Mouse (Mus musculus): Measurements from ENCODE around the gene Pkp4. TPM values are rescaled to one million over a fixed set of nuclear protein-coding genes. Genes with fewer than 3 reads are reported as not detected.

The Pkp4 gene
- polyA plus RNA-seq, 1 experiment, result 36.7 TPM

DNA sequence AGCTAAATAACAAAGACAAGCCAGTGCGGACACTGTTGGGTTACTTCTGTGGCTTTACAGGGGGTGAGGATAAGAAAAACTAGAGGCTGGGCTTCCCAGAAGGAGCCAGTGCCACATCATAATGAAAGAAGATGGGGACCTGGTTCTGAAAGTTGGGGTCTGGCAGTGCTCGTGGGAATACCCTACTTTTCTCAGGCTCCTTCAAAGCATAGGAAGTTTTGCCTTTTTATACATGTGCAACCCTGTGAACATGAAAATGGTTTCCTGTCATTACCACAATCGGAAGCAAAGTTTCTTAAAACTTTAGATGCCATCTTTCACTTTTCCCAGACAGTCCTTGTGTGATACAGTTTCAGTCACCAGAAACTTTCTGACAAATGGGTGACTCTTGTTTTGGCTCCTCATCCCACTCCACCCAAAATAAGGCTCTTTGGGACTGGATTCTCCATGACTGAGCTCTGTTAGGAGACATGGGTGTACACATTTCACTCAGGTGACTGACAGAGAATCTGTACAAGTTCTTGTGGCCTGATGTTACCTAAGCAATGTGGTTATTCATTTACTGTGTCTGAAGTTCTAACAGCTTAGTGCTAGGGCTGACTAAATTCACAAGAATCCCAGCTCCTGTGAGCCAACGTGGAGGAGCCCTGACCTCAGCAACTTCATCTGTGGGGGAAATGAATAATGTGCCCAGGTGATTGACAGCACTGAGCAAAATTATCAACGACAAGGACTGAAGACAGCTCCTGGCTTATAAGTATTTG lies 179.3 kb downstream of the Pkp4 start:
- no peak for TF ChIP-seq CTCF (IDR thresholded peaks at IDR 0.05; ENCODE audit: borderline replicate concordance, insufficient read depth, low read length)
- TF ChIP-seq POLR2A (IDR thresholded peaks at IDR 0.05; ENCODE audit: low read depth, low read length), result no peak
- Histone ChIP-seq H3K4me3 (ENCODE audit: insufficient read depth, low read length) (no peak overlapping the region), H3K27ac (ENCODE audit: insufficient read depth, low read length) (no peak overlapping the region), H3K4me1 (ENCODE audit: control insufficient read depth, insufficient read depth, low read length) (no peaks in the 10 kb centered on the region)

DNA sequence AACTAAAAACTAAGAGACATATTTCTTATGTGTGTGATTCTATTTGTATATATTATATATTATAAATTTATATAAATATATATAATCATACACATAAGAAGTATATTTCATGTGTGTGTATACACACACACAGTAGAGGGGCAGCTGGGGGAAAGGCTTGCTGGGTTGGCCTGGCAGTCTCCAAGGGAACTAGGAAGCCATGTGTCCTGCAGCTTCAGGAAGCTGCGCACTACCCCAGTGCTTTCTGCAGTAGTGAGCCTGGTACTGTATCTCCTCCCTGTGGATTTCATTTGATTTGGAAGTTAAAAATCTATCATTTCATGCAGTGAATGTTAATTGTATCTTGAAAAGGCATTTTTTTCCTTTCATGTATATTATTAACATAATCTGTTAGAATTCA lies 180.2 kb downstream of the Pkp4 start:
- no peak overlapping the region for H3K27ac ChIP-seq (ENCODE audit: insufficient read depth, low read length)
- no peaks in the 10 kb centered on the region for H3K4me1 ChIP-seq (ENCODE audit: control insufficient read depth, insufficient read depth, low read length)
- TF ChIP-seq POLR2A (IDR thresholded peaks at IDR 0.05; ENCODE audit: low read depth, low read length) (no peak), CTCF (IDR thresholded peaks at IDR 0.05; ENCODE audit: borderline replicate concordance, insufficient read depth, low read length) (no peak)
- H3K4me3 ChIP-seq (ENCODE audit: insufficient read depth, low read length), result no peak overlapping the region

DNA sequence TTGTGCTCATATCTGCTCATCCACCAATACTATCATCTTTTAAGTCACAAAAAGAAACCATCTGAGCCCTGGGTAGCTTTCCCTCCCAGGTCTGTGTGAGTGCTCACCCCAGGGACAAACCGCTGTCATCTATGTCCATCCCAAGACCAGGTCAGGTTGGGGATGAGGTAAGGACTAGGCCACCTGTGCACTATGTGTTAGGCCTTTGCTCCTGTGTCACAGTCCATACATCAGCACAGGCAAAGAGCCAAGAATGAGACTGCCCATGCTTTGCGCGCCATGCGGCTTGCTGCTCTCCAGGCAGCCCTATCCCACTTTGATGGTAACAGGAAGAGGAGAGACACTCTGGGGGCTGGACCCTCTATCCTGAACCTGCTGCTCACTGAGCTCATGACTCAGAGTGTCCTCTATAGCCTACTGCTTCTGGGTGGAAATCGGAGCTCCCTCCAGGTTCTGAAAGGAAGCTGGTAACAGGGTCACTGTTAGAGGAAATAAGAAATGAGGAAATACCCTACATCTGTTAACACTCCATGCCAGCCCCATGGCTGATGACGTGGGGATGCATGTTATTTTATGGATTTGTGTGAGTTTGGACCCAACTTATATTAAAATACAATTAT lies 182.1 kb downstream of the Pkp4 start:
- Histone ChIP-seq H3K4me3 (ENCODE audit: insufficient read depth, low read length) (no peak overlapping the region), H3K27ac (ENCODE audit: insufficient read depth, low read length) (no peak overlapping the region), H3K4me1 (ENCODE audit: control insufficient read depth, insufficient read depth, low read length) (no peaks in the 10 kb centered on the region)
- TF ChIP-seq POLR2A (IDR thresholded peaks at IDR 0.05; ENCODE audit: low read depth, low read length) (no peak), CTCF (IDR thresholded peaks at IDR 0.05; ENCODE audit: borderline replicate concordance, insufficient read depth, low read length) (no peak)

DNA sequence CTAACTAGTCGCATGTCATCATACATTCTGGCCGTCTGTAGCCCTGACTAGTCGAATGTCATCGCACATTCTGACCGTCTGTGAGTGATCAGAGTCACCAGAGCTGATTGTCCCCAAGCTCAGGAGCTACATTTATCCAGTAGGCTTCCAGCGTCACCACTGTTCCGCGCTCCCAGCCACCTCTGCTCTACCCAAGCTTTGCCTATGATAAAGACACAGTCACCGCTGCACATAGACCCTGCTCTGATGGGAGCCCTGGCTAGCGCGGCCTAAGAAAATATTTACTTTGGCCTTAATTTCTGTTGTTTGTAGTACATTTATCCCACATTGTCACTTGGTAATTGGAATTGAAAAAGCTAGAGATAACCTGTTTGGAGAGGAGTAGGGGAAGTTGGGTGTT lies 183.2 kb downstream of the Pkp4 start:
- no peak for TF ChIP-seq POLR2A (IDR thresholded peaks at IDR 0.05; ENCODE audit: low read depth, low read length)
- TF ChIP-seq CTCF (IDR thresholded peaks at IDR 0.05; ENCODE audit: borderline replicate concordance, insufficient read depth, low read length), result no peak
- no peak overlapping the region for H3K27ac ChIP-seq (ENCODE audit: insufficient read depth, low read length)
- no peaks in the 10 kb centered on the region for H3K4me1 ChIP-seq (ENCODE audit: control insufficient read depth, insufficient read depth, low read length)
- no peak overlapping the region for H3K4me3 ChIP-seq (ENCODE audit: insufficient read depth, low read length)

DNA sequence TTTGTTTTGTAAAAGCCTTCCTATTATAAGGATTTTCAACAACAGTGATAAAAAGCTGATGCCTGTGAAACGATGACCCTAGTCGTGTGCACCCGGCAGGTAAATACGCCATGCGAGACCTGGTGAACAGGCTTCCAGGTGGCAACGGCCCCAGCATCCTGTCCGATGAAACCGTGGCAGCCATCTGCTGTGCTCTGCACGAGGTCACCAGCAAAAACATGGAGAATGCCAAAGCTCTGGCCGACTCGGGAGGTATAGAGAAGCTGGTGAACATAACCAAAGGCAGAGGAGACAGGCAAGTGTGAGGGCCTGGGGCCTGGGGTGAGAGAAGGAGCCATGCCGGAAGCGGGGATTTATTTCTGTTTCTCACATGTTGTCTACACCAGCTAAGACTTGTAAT lies 184.0 kb downstream of the Pkp4 start:
- TF ChIP-seq POLR2A (IDR thresholded peaks at IDR 0.05; ENCODE audit: low read depth, low read length) (no peak), CTCF (IDR thresholded peaks at IDR 0.05; ENCODE audit: borderline replicate concordance, insufficient read depth, low read length) (no peak)
- Histone ChIP-seq H3K4me1 (ENCODE audit: control insufficient read depth, insufficient read depth, low read length) (no peaks in the 10 kb centered on the region), H3K27ac (ENCODE audit: insufficient read depth, low read length) (no peak overlapping the region), H3K4me3 (ENCODE audit: insufficient read depth, low read length) (no peak overlapping the region)

DNA sequence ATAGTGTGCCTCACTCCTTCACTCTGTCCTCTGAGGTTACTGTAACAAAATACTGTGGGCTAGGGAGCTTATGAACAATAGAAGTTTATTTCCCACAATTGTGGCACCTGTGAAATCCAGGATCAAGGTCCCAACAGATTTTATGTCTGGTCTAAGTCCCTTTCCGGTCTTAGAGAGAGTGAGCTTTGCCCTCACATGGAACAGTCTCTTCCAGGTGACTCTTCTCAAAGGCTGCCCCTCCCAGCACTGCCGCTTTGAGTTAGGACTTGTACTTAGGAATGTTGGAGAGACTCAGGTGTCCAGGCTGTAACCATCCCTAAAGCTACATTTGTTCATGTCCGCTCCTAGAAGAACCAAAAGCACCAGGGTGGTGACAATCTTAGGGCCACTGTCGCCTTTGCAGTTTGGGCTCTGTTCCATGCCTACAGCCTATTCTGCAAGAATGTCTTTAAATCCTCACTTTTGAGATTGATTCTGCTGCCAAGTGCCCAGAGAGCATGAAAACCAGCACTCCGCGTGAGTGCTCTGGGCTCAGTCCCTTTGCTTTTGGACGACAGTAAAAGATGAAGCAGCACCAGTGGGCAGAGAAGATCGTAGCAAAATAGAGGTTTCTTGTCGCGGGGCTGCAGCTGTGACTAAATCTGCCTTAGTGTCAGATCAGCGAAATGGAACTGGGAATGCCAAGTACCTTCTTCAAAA lies 184.6 kb downstream of the Pkp4 start:
- H3K4me3 ChIP-seq (ENCODE audit: insufficient read depth, low read length), result no peak overlapping the region
- H3K27ac ChIP-seq (ENCODE audit: insufficient read depth, low read length), result no peak overlapping the region
- TF ChIP-seq CTCF (IDR thresholded peaks at IDR 0.05; ENCODE audit: borderline replicate concordance, insufficient read depth, low read length) (no peak), POLR2A (IDR thresholded peaks at IDR 0.05; ENCODE audit: low read depth, low read length) (no peak)
- no peaks in the 10 kb centered on the region for H3K4me1 ChIP-seq (ENCODE audit: control insufficient read depth, insufficient read depth, low read length)

DNA sequence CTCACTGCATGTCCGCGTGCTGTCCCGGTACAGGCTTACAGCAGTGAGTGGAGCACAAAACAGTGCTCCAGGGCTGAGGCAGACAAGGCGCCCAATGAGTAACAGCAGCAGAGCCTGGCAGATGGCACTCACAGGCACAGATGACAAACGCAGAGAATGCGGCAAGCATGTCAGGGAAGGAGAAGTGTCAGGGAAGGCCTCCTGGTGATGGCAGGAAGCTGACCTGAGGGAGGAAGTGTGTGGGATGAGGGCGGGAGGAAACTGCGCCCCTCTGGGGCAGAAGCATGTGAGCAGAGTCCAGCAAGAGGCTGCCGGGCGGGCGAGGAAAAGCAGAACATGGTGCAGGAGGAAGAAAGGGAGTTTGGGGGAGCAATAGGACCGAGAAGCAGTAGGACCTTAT lies 185.8 kb downstream of the Pkp4 start:
- Histone ChIP-seq H3K4me1 (ENCODE audit: control insufficient read depth, insufficient read depth, low read length) (peaks cover 3% of the 10 kb centered on the region; the same call in 1 of the 2 replicates), H3K27ac (ENCODE audit: insufficient read depth, low read length) (no peak overlapping the region), H3K4me3 (ENCODE audit: insufficient read depth, low read length) (no peak overlapping the region)
- no peak for TF ChIP-seq POLR2A (IDR thresholded peaks at IDR 0.05; ENCODE audit: low read depth, low read length)
- TF ChIP-seq CTCF (IDR thresholded peaks at IDR 0.05; ENCODE audit: borderline replicate concordance, insufficient read depth, low read length), result no peak

DNA sequence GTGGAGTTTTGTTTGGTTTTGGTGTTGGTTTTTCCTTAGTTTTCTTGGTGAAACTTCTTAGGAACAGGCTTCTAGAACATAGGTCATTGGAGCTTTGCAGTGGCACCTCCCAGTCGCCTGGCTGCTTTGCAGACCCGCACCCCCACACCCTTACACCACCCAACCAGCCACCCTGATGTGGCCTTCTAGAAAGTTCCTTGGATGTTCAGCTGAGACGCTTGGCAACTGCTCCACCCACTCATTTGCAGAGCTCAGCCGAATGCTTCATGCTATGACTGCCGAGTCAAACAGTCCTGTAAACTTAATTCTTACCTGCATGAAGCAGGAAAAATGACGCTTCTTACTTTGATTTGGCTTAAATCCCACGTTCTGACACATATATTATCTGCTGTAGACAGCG lies 187.9 kb downstream of the Pkp4 start:
- Histone ChIP-seq H3K4me1 (ENCODE audit: control insufficient read depth, insufficient read depth, low read length) (peaks cover 5% of the 10 kb centered on the region; the same call in 1 of the 2 replicates), H3K4me3 (ENCODE audit: insufficient read depth, low read length) (no peak overlapping the region), H3K27ac (ENCODE audit: insufficient read depth, low read length) (no peak overlapping the region)
- no peak for TF ChIP-seq CTCF (IDR thresholded peaks at IDR 0.05; ENCODE audit: borderline replicate concordance, insufficient read depth, low read length)
- TF ChIP-seq POLR2A (IDR thresholded peaks at IDR 0.05; ENCODE audit: low read depth, low read length), result no peak

DNA sequence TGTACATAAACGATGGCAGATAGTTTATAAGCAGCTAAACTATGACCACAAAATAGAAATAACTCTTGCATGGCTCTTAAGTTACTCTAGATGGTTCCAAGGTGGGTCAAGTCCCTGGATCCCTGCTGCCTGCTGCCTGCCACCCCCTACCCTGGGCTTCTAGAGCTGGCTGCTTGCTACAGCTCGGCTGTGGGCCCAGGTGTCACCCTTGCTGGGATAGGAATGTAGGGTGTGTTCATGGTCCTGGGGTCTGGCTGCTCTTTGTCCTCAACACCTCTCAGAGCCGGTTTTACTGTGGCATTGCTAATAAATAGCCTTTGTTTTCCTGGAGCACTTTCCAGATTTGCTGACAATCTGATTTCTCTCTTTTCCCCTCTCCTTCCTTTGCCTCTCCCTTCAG lies 189.4 kb downstream of the Pkp4 start:
- TF ChIP-seq POLR2A (IDR thresholded peaks at IDR 0.05; ENCODE audit: low read depth, low read length) (no peak), CTCF (IDR thresholded peaks at IDR 0.05; ENCODE audit: borderline replicate concordance, insufficient read depth, low read length) (no peak)
- Histone ChIP-seq H3K4me1 (ENCODE audit: control insufficient read depth, insufficient read depth, low read length) (peaks cover 5% of the 10 kb centered on the region; the same call in 1 of the 2 replicates), H3K27ac (ENCODE audit: insufficient read depth, low read length) (no peak overlapping the region), H3K4me3 (ENCODE audit: insufficient read depth, low read length) (no peak overlapping the region)

Measured in embryonic fibroblast, embryonic 13.5 days (primary cell).